Mouse (Mus musculus) heart, adult 8-10 months (tissue): ENCODE results near the gene Rbm46. TPM values are rescaled to one million over a fixed set of nuclear protein-coding genes. Genes with fewer than 3 reads are reported as not detected.

Source experiments
- total RNA-seq, 4 experiments: library from RNA; stranded (reverse); gene quantifications; 2 replicates each; pipeline ENCODE4 v1.2.4; 2022

Gene Rbm46
- total RNA-seq, 4 experiments from 2014 or later = 0.11 to 0.28 (median 0.16) TPM; not detected in 1

Other genes with a start within 250 kb of the Rbm46 start
- gene Lrat, start 27.5 kb upstream of the Rbm46 start, total RNA-seq = under 1 TPM; 0.06 to 0.19 (median 0.15) TPM
- gene Fgg, start 131.2 kb upstream of the Rbm46 start, total RNA-seq = under 1 TPM in 1 of 4 experiments, not detected in 3; 0.19 TPM
- not detected for gene Fga, start 149.6 kb upstream of the Rbm46 start, total RNA-seq
- gene Fgb, start 173.4 kb upstream of the Rbm46 start, total RNA-seq = not detected
- 10 to 100 TPM; 23.9 to 29.4 (median 27.7) TPM for gene Plrg1, start 179.0 kb upstream of the Rbm46 start, total RNA-seq